Mouse (Mus musculus) C2C12 (cell line): ENCODE measurements around the gene Pcsk5.

Source experiments
- CTCF ChIP-seq: IDR thresholded peaks from one replicate; pipeline ENCODE4 v1.5.1; 2011; ENCODE audit not compliant: control insufficient read depth, insufficient read depth, insufficient read length
- USF1 ChIP-seq: IDR thresholded peaks from one replicate; pipeline ENCODE4 v1.6.1; 2011; ENCODE audit warnings: low read depth, mild to moderate bottlenecking, control low read depth, moderate library complexity

DNA sequence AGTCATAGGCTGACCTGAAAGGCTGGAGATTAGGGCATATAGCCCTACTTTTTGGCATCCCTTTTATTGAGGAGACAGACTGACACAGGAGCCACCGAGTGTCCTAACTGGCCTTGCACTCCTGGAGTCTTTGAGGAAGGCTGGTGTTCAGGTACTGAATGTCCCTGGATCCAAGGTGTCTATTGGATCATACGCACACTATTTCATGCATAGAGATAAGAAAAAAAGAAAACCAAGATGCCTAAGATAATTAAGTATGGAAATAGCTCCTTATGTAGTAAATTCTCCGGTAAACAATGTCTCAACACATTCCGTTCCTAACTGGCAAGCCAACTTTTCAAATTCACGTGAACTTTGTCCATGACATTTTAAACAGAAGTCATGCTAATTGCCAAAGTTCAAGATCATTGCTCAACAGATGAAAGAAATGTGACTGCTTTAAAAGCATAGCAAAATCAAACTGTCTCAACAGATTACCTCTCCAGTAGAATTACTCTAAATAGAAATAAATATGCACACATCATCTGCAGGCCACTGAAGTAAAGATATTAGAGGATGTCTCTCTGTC lies 45.9 kb downstream of the Pcsk5 start:
- no peak for TF ChIP-seq CTCF
- no peak for TF ChIP-seq USF1
